Mouse (Mus musculus): Measurements from ENCODE around the gene Rftn1. TPM values are rescaled to one million over a fixed set of nuclear protein-coding genes. Genes with fewer than 3 reads are reported as not detected.

Gene Rftn1
- 87.8 and 171 TPM in 2 replicates for polyA plus RNA-seq (2012; ENCODE audit: low replicate concordance)

GRCm38 (mm10) chr17:50190131-50191015, at the start of gene Rftn1:
Gene Rftn1 (minus strand): TSS chr17:50190674.

Other genes starting within 250 kb of the Rftn1 start
- not detected in 2 replicates for gene Dazl, start 103.0 kb upstream of the Rftn1 start, polyA plus RNA-seq (2012; ENCODE audit: low replicate concordance)

Data from hematopoietic multipotent progenitor cell, adult 10-12 weeks (in vitro differentiated cells).